Mouse (Mus musculus) lung, postnatal 14 days (tissue): ENCODE measurements around the gene Treml1.

Source experiments
- DNase-seq: peaks from one replicate; pipeline ENCODE4 v3.0.0; 2021

Gene Treml1

GRCm38 (mm10) chr17:48410299-48410785, 50.6 kb downstream of the Treml1 start:
- no peak for DNase-seq

DNA sequence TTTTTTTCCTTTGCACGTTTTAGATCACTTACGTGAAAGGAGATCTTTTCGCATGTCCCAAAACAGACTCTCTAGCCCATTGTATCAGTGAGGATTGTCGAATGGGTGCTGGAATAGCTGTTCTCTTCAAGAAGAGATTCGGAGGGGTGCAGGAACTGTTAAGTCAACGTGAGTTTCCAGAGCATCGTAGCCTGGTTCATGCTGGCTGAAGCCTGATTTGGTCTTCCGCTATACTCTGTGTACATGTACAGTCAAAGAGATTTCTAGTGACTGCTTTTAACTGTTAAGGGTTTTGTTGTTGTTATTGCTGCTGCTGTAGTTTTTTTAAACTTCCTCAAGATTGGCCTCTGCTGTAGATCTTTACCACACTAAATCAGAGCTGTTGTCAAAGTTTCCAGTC, 51.5 kb downstream of the Treml1 start:
- DNase-seq = no peak

DNA sequence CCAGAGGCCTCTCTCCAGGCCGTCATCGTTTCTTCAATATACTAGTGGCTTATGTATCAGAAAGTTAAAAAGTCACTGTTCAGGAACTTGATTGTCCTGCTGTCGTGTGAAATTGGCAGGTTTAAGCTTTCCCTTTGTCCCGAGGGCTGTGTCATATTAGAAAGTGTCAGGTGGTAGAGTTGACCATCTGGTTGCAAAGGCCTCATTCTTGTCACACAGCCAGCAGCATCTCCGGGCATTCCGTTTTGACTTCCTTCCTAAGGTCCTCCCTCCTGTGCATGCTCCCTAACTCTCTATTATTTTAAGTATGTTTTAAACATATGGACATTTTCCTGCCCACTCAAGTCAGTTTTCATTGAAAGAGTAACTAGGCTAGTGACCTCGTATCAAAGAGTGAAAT, 56.3 kb downstream of the Treml1 start:
- no peak for DNase-seq
